Mouse (Mus musculus): ENCODE measurements around the gene Tmem86b.

- TF ChIP-seq CTCF (IDR thresholded peaks at IDR 0.05), result no peak
- TF ChIP-seq POLR2A (IDR thresholded peaks at IDR 0.05; ENCODE audit: insufficient read depth, low read depth, low read length), result no peak
- no peak for TF ChIP-seq EP300 (IDR thresholded peaks at IDR 0.05; ENCODE audit: insufficient read depth, low read depth, low read length)
Observed at GRCm38 (mm10) chr7:4625928-4626327, 5.3 kb downstream of the Tmem86b start.

Measured in heart, adult 2 months (tissue).